Mouse (Mus musculus) hindbrain, embryonic 13.5 days (tissue): ENCODE measurements at regions not wholly inside any gene's neighbourhood (a gene's known extent, or its start where the extent isn't known, plus 50 kb on each side); places are given as distances from the start of the nearest gene placed in this dataset.
A peak's percentile ranks its signal among the peaks of the same experiment; 100 is the strongest.

Source experiments
- ATAC-seq: fragments of 200-750 bp; cut with Nextera tagmentation; 2 replicates; pipeline ENCODE4 v1.8.0; 2017; ENCODE audit warnings: moderate TSS enrichment; ENCODE audit not compliant: low FRiP score
- H3K27ac ChIP-seq: fragments of 300-500 bp; sonication (generic); 2 replicates; pipeline ENCODE4 v1.5.1; 2015; ENCODE audit warnings: inconsistent platforms, mild to moderate bottlenecking, moderate library complexity
- H3K27me3 ChIP-seq: fragments of 300-500 bp; sonication (generic); 2 replicates; pipeline ENCODE4 v1.6.1; 2015; ENCODE audit warnings: mild to moderate bottlenecking, inconsistent platforms
- H3K36me3 ChIP-seq: fragments of 300-500 bp; sonication (generic); 2 replicates; pipeline ENCODE4 v1.6.1; 2015; ENCODE audit warnings: mild to moderate bottlenecking, inconsistent platforms
- H3K4me1 ChIP-seq: fragments of 300-500 bp; sonication (generic); replicated peaks from 2 replicates; pipeline ENCODE4 v1.6.1; 2015; ENCODE audit warnings: inconsistent platforms
- H3K4me2 ChIP-seq: fragments of 300-500 bp; sonication (generic); 2 replicates; pipeline ENCODE4 v1.6.1; 2015; ENCODE audit warnings: inconsistent platforms, mild to moderate bottlenecking, moderate library complexity
- H3K4me3 ChIP-seq: fragments of 300-500 bp; sonication (generic); 2 replicates; pipeline ENCODE4 v1.5.1; 2015; ENCODE audit warnings: mild to moderate bottlenecking, inconsistent platforms
- H3K9ac ChIP-seq: fragments of 300-500 bp; sonication (generic); 2 replicates; pipeline ENCODE4 v1.6.1; 2015; ENCODE audit warnings: mild to moderate bottlenecking, inconsistent platforms
- H3K9me3 ChIP-seq: fragments of 300-500 bp; sonication (generic); 2 replicates; pipeline ENCODE4 v1.6.1; 2016; ENCODE audit warnings: inconsistent platforms
- whole genome bisulfite sequencing: fragments of 180-500 bp; shearing (Covaris S2); methylation state at CpG from one replicate; pipeline ENCODE4 v1.1.7; 2015; 5-methylcytosine and 5-hydroxymethylcytosine counted together

- Histone ChIP-seq H3K9ac (no peak overlapping the region), H3K36me3 (no peaks in the 10 kb centered on the region), H3K27ac (no peak overlapping the region), H3K9me3 (no peaks in the 10 kb centered on the region), H3K4me2 (no peak overlapping the region), H3K4me1 (no peaks in the 10 kb centered on the region), H3K4me3 (no peak overlapping the region), H3K27me3 (no peaks in the 10 kb centered on the region)
- WGBS = 59% methylated on average over 4 of the region's 4 CpGs
- no peak for ATAC-seq
These were observed 545.5 kb upstream of the Api5 start for GRCm38 (mm10) chr2:94983484-94983883.

- Histone ChIP-seq H3K27me3 (no peaks in the 10 kb centered on the region), H3K9ac (no peak overlapping the region), H3K4me2 (no peak overlapping the region), H3K9me3 (no peaks in the 10 kb centered on the region), H3K36me3 (no peaks in the 10 kb centered on the region), H3K4me1 (no peaks in the 10 kb centered on the region), H3K4me3 (no peak overlapping the region), H3K27ac (no peak overlapping the region)
- no peak for ATAC-seq
These were observed 525.6 kb upstream of the Api5 start for GRCm38 (mm10) chr2:94963520-94963919.

DNA sequence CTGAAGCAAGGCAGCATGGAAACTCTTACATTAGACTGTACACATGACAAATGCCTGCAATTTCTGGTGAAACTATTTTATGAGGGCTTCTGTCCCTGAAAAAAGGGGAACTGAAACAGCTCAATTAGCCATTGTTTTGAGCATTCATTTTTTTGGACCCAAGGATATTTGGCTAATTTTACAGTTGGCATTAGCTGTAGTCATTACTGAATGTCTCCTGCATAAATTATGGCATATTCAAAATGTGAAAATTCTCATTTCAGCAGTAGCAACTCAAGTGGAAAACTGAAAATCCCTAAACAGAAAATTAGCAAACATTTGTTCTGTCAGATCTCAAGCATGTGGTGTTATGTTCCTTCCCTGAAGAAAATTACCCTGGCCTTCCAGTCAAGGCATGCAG is 507.7 kb upstream of the Api5 start:
- Histone ChIP-seq H3K36me3 (no peaks in the 10 kb centered on the region), H3K4me1 (peaks cover 3% of the 10 kb centered on the region; the same call in 1 of the 2 replicates), H3K9ac (no peak overlapping the region), H3K4me3 (no peak overlapping the region), H3K27ac (no peak overlapping the region), H3K4me2 (no peak overlapping the region), H3K9me3 (no peaks in the 10 kb centered on the region), H3K27me3 (no peaks in the 10 kb centered on the region)
- ATAC-seq = no peak

- H3K9me3 ChIP-seq = no peaks in the 10 kb centered on the region
- WGBS = 86% methylated on average over 4 of the region's 4 CpGs
- no peaks in the 10 kb centered on the region for H3K27me3 ChIP-seq
- no peak overlapping the region for H3K4me2 ChIP-seq
- no peaks in the 10 kb centered on the region for H3K36me3 ChIP-seq
- H3K4me3 ChIP-seq = no peak overlapping the region
- no peak for ATAC-seq
- 0 out of 2 replicates have a peak, but pooled peaks cover 2% of the 10 kb centered on the region for H3K4me1 ChIP-seq
- H3K9ac ChIP-seq = no peak overlapping the region
- no peak overlapping the region for H3K27ac ChIP-seq
These were observed 494.2 kb upstream of the Api5 start for GRCm38 (mm10) chr2:94932115-94932514.

- no peak overlapping the region for H3K27ac ChIP-seq
- H3K27me3 ChIP-seq = no peaks in the 10 kb centered on the region
- no peak for ATAC-seq
- no peak overlapping the region for H3K9ac ChIP-seq
- no peak overlapping the region for H3K4me2 ChIP-seq
- WGBS = 41% methylated on average over 3 of the region's 3 CpGs
- no peak overlapping the region for H3K4me3 ChIP-seq
- no peaks in the 10 kb centered on the region for H3K4me1 ChIP-seq
- no peaks in the 10 kb centered on the region for H3K36me3 ChIP-seq
- H3K9me3 ChIP-seq = no peaks in the 10 kb centered on the region
These were observed 481.4 kb upstream of the Api5 start for GRCm38 (mm10) chr2:94919361-94919760.

DNA sequence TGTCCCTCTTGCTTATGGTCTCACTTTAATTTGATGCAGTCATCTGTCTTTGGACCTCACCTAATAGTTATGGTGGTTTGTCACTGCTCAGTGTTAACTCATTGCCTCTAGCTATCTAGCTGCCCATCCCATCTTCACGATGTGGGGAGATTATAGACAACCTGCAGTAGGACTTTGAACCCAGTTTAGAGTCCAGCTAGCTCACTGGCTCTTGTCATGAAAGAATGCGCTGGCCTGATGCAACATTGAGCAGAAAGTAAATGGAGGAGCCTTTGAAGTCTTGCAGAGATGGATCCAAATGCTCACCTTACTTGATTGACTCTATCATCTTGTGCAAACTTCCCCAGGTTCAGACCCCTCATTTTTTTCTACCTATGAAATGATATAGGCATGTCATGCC is 480.1 kb upstream of the Api5 start:
- no peak overlapping the region for H3K4me2 ChIP-seq
- ATAC-seq = no peak
- no peaks in the 10 kb centered on the region for H3K9me3 ChIP-seq
- no peak overlapping the region for H3K27ac ChIP-seq
- WGBS = 90% methylated on average over 2 of the region's 2 CpGs
- H3K4me3 ChIP-seq = no peak overlapping the region
- H3K36me3 ChIP-seq = no peaks in the 10 kb centered on the region
- H3K9ac ChIP-seq = no peak overlapping the region
- H3K4me1 ChIP-seq = no peaks in the 10 kb centered on the region
- H3K27me3 ChIP-seq = no peaks in the 10 kb centered on the region

DNA sequence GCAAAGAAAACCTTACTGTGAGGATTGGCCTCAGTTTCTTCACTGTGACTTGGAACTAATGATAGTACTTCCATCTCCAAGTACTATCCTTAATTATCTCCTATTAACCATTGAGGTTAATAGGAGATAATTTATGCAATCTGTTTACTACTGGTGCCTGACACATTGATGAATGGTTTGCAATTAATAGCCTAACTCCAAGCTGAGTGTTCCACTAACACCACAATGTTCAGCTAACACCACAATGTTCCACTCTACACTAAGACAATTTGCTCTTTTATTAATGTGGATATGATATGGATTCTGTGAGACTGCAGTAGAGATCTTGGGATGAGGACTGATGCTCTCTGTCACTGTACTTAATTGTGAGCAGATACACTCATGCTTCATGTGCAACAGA is 463.6 kb upstream of the Api5 start:
- H3K9ac ChIP-seq = no peak overlapping the region
- no peak overlapping the region for H3K4me2 ChIP-seq
- no peaks in the 10 kb centered on the region for H3K36me3 ChIP-seq
- ATAC-seq = peak; percentile 57; the same call in 1 of the 2 replicates
- no peaks in the 10 kb centered on the region for H3K27me3 ChIP-seq
- H3K27ac ChIP-seq = no peak overlapping the region
- no peaks in the 10 kb centered on the region for H3K4me1 ChIP-seq
- no peak overlapping the region for H3K4me3 ChIP-seq
- H3K9me3 ChIP-seq = no peaks in the 10 kb centered on the region
